Mouse (Mus musculus) right cerebral cortex, adult 18-20 months (tissue): ENCODE data around the gene Fcna.
A peak's percentile ranks its signal among the peaks of the same experiment; 100 is the strongest.

Experiments
- DNase-seq: peaks from one replicate; pipeline ENCODE4 v3.0.0; 2022; ENCODE audit warnings: mixed read lengths

The Fcna gene

GRCm38 (mm10) chr2:25627811-25628210 lies at the start of gene Fcna:
Gene Fcna (minus strand): TSS chr2:25628030.
- no peak for DNase-seq

DNA sequence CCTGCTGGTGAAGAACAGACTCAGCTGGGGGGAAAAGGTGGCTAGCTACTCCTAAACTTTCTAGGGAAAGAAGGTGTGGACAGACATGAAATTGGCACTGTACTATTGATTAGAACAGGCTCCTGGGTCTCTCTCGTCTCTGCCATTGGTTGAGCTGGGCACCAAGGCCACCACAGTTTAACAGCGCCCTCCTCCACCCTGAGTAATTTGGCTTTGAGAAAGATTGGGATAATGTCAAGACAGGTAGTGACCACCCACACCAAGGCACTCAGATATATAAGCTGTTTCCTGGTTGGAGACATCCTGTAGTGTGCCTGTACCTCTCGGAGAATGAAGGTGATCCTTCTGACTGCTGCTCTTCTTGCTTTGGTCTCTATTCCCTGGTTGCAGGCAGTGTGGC lies 48.7 kb upstream of the Fcna start, which contains the start of gene Lcn6:
Gene Lcn6, plus strand, starts transcription at position 301 of the 400 bp plus-strand sequence.
- no peak for DNase-seq

DNA sequence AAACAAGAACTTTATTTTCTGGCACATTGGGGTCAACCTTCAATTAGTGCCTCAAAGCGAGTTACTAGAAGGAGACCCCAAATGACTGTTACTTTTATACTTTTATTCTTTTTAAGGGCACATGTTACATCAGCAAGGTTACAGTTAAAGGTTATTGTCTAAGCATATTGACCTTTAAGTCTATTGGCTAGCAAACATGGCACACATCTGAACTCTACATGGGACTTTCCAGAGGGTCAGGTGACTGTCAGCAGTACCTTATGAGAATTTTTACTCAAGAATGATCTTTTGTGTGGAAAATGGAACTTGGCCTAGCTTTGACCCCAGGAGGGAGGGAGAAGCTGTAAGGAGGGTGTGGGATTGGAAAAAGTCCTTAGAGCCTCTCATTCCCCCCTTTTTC lies 38.7 kb upstream of the Fcna start:
- no peak for DNase-seq

GRCm38 (mm10) chr2:25664125-25664524 lies 36.3 kb upstream of the Fcna start:
- DNase-seq: no peak

GRCm38 (mm10) chr2:25663511-25663910 lies 35.7 kb upstream of the Fcna start:
- DNase-seq: peak; percentile 29

DNA sequence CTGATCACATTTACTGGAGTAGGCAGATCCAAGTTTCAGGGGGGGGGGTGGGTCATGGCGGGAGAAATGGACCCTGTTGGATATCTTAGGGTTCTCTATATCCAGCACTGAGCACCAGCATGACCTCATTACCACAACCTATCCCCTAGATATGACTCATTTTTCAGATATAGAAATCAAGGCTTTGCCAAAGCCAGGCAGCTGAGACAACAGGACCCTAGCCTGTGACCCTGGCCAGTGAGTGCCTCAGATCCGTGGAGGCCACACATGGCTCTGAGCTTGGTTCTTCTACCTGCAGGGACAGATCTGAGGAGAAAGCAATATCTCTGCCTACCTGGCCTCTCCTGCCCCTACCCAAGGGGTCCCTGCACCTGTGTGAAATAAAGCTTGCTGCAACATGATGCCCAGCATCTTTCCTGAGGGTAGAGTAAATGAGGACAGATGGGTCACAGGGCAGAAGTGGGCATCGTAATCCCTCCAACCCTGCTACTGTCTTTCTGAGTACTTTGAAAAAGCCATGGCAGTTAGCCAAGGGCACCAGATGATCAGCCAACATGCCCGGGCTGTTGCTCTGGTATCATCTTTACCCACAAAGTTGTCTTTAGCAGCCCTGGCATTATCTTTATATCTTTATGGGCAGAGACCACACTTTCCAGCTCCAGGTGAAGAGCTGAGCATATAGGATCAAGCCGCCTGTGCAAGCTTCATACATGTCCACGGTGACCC lies 33.6 kb upstream of the Fcna start:
- no peak for DNase-seq

- DNase-seq: no peak
These were observed 32.4 kb upstream of the Fcna start for GRCm38 (mm10) chr2:25660279-25660678.

- no peak for DNase-seq
These were observed 29.8 kb upstream of the Fcna start, which contains the start of gene Lcn5 for GRCm38 (mm10) chr2:25657652-25658051. Gene Lcn5 (plus strand): TSS chr2:25657952.

- no peak for DNase-seq
These were observed 29.4 kb upstream of the Fcna start for GRCm38 (mm10) chr2:25657246-25657645.

DNA sequence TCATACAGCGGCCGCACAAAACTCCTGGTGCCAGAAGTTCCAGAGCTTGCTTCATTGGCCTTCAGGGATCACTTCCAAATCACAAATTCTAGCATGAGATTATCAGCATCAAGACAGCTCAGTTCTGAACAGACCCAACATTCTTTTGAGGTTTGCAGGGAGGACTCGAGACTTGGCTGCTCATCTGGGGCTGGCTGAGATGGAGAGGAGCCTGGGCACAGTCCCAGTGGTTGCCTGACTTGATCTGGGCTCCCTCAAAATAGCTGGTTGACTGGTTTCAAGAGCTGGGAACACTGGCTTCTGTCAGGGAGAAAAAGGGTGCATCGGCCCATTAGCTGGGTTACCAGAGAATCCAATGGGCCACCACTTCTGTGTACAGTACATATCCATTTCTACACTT lies 28.9 kb upstream of the Fcna start:
- peak; percentile 16 for DNase-seq

GRCm38 (mm10) chr2:25654502-25654901 lies 26.7 kb upstream of the Fcna start:
- no peak for DNase-seq

DNA sequence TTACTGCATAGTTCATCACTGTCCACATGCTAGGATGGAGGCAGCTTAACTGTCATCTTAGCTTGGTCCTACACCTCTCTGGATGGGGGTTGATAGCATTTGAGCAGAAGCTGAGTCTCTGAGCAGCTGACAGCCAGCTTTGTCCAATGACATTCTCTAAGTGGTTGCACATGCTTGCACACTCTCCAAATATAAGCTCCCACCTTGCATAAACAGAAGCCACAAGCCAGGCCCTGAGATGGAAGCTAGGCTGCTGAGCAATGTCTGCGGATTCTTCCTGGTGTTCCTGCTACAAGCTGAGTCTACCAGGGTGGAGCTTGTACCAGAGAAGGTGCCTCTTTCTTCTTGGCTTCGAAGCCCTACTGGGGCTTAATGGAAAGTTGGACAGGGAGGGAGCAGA lies 25.1 kb upstream of the Fcna start, which contains the start of gene Lcn8:
Gene Lcn8, plus strand, starts transcription at position 219 of the 400 bp plus-strand sequence.
- no peak for DNase-seq

GRCm38 (mm10) chr2:25639890-25640289 lies 12.1 kb upstream of the Fcna start:
- DNase-seq: no peak

DNA sequence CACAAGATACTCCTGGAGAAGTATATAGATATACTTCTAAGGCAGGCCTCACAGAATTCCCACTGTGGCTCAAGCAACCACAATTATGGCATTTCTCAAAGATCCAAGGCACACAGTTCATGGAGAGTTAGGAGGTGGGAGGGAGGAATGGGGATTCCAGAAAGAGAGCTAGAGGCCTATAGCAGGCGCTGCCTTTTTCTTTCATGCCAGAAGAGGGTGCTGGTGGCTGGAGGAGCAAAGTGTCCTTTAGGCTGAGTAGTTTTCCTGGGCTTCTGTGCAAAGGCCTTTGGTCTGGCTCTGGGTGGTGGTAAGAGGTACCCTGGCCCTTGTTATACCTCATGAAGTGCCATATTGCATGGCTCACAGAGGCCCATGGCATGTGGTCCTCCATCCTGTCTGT lies 6.2 kb upstream of the Fcna start:
- no peak for DNase-seq

DNA sequence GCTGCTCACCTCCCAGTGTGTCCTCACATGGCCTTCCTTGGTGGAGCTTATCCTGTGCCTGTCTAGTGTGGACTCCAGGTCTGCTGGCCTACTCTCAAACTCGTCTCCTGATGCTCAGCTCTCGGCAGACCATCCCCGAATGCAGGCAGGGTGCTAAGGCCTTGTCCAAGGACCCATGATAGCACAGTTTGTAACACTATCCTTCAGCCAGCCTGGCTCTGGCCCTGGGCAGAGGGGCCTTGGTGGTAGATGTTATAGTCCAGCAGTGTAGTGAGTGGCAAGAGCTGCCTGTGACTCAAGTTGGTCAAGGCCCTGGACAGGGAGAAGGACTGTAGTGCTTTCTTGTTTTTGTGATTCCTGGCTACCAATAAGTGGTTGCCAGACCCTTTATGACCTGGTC lies 5.8 kb upstream of the Fcna start:
- DNase-seq: no peak

DNA sequence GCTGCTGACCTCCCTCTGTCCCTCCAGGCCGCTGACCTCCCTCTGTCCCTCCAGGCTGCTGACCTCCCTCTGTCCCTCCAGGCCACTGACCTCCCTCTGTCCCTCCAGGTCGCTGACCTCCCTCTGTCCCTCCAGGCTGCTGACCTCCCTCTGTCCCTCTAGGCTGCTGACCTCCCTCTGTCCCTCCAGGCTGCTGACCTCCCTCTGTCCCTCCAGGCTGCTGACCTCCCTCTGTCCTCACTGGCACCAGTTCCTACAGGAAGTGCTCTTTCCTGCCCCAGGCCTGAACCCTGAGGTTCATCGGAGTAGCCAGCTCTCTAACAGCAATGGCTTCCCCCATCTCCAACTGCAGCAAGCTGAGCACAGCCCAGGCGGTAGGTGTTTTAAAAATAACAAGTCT lies 908 bp upstream of the Fcna start:
- DNase-seq: no peak

DNA sequence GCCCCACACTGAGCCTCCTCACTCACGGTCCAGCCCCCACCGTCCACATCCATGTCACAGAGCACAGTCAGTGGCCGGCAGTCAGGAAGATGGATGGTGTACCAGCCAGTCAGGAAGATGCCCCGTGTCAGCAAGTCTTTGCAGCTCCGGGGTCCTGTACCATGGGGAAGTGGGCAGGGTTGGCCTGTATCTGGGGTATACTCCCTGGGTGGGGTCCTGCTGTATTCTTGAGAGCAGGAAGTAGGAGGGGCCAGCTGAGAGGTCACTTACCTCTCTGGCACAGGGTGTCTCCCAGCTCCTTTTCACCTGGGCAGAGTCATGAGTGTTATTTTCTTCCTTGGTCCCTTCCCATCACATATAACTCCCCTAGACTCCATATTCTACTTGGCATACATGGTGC lies 1.8 kb downstream of the Fcna start:
- DNase-seq: no peak

GRCm38 (mm10) chr2:25621229-25622200 lies 6.3 kb downstream of the Fcna start, which contains the start of gene Tmem141:
Gene Tmem141 (minus strand): TSS chr2:25622005.
- DNase-seq: peak; percentile 90

- no peak for DNase-seq
These were observed 7.0 kb downstream of the Fcna start for GRCm38 (mm10) chr2:25620852-25621228.

- no peak for DNase-seq
These were observed 7.4 kb downstream of the Fcna start for GRCm38 (mm10) chr2:25620386-25620785.

- no peak for DNase-seq
These were observed 10.3 kb downstream of the Fcna start, which contains the start of gene Ccdc183 for GRCm38 (mm10) chr2:25617578-25617977. Gene Ccdc183 (minus strand): TSS chr2:25617678.

DNA sequence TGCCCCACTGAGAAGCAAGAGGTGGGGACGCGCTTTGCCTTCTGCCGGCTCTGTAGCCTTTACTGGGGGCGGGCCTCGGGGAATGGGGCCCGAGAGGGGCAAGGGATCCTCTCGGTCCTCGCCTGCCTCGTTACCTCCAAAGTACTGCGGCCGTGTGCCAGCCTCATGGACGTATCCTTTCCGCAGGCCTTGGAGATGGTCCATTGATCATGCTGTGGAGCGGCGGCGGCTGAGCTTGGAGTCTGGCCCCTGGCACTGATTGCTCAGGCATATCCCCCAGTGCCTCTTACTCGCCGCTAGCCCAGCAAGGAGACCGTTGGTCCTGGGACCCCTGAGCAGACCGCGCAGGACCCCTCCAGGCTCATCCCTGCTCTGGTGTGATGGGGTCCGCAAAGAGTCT lies 11.4 kb downstream of the Fcna start:
- no peak for DNase-seq

GRCm38 (mm10) chr2:25608671-25609070 lies 19.2 kb downstream of the Fcna start:
- DNase-seq: no peak
